ENCODE assay signal across 8 mouse cellular contexts in the genomic region with DNA sequence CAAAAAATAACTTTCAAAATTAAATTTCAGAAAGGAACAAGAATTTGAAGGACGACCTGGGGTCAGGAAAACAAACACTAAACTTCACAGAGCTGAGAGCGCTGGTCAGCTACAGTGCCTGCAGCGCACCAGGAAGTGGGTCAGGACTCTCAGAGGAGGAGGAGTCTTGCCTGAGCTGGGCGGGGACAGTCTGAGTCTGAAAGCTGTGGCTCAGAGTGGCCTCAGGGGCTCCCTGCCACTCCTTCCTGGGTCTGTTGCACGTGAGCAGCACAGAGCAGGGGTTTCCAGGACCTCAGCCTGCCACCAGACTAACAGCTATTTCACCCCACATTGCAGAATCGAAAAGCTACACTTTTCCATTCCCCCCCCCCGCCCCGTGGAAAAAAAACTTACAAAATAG. TPM values are rescaled to one million over a fixed set of nuclear protein-coding genes. Genes with fewer than 3 reads are reported as not detected.
DNase-seq lines count a peak whose midpoint lies in the region; ATAC-seq and TF ChIP-seq lines count a peak whose summit lies in the region.

No protein-coding gene starts in this region.

- 6% methylated on average over 8 of the region's 8 CpGs for WGBS in lung, adult 2 months
- WGBS in neural tube, embryonic 14.5 days: 16% methylated on average over 8 of the region's 8 CpGs

- no peak overlapping the region for H3K4me3 ChIP-seq in lung, adult 2 months (replicated peaks; ENCODE audit: extremely low read depth, low read depth, low read length)
- no peak overlapping the region for H3K4me3 ChIP-seq in neural tube, embryonic 14.5 days (ENCODE audit: low read depth, low read length)

- H3K27ac ChIP-seq in neural tube, embryonic 14.5 days (ENCODE audit: low read depth, low read length): no peak overlapping the region

- no peak overlapping the region for H3K9ac ChIP-seq in neural tube, embryonic 14.5 days (replicated peaks; ENCODE audit: low read depth, low read length)

- H3K27me3 ChIP-seq in neural tube, embryonic 14.5 days (ENCODE audit: control insufficient read depth, insufficient read depth, low read length): no peaks in the 10 kb centered on the region

- no peaks in the 10 kb centered on the region for H3K9me3 ChIP-seq in neural tube, embryonic 14.5 days (ENCODE audit: control insufficient read depth, low read length)

- no peak for TF ChIP-seq CTCF in lung, adult 2 months (IDR thresholded peaks at IDR 0.05; ENCODE audit: insufficient read depth, low read length)

- no peak overlapping the region for H3K4me2 ChIP-seq in neural tube, embryonic 14.5 days (ENCODE audit: low read depth, low read length)

- peak; percentile 78; the same call in 1 of the 2 replicates for ATAC-seq in neural tube, embryonic 14.5 days (ENCODE audit: low read depth)

- TF ChIP-seq POLR2A in lung, adult 2 months (IDR thresholded peaks at IDR 0.05; ENCODE audit: borderline replicate concordance, extremely low read depth, low read depth, low read length): peak; percentile 49; the same call in 1 of the 2 replicates

- DNase-seq in ovary, adult 18-20 months (ENCODE audit: low spot score): peak; percentile 65
- DNase-seq in ovary, postnatal 10 days (ENCODE audit: low spot score): no peak
- peak; percentile 82 for DNase-seq in embryo, embryonic 11 days
- DNase-seq in heart, adult 18-20 months: peak; percentile 88 to 89
- peak; percentile 81 for DNase-seq in kidney, adult 11 months
- DNase-seq in lung, adult 2 months: peak; percentile 66
- DNase-seq in urinary bladder, postnatal 4 days (ENCODE audit: low spot score in 2 of 2): peak; percentile 54 to 80

- H3K4me1 ChIP-seq in lung, adult 2 months (ENCODE audit: control insufficient read depth, insufficient read depth, low read length): peaks cover 52% of the 10 kb centered on the region
- H3K4me1 ChIP-seq in neural tube, embryonic 14.5 days (ENCODE audit: control insufficient read depth, insufficient read depth, low read length): peaks cover 14% of the 10 kb centered on the region; the same call in 1 of the 2 replicates

- no peaks in the 10 kb centered on the region for H3K36me3 ChIP-seq in neural tube, embryonic 14.5 days (ENCODE audit: control insufficient read depth, insufficient read depth, low read length)

RNA-seq across cellular contexts. Expression of gene Map3k1, which starts 11.8 kb away (rescaled TPM):
- total RNA-seq in heart, adult 18-20 months (2021): 10 to 100 TPM; 17.0 to 19.6 TPM
- 17.0 and 22.2 TPM in 2 replicates for polyA plus RNA-seq in lung, adult 2 months (2012; rRNA removed)
- polyA plus RNA-seq in neural tube, embryonic 14.5 days (2014; fragmentation: Nextera tagmentation; extraction: Ambion mirVana): 14.8 and 16.4 TPM in 2 replicates
